Mouse (Mus musculus): ENCODE measurements around the gene Tas2r134. TPM values are rescaled to one million over a fixed set of nuclear protein-coding genes. Genes with fewer than 3 reads are reported as not detected.

The Tas2r134 gene
- polyA plus RNA-seq, 1 experiment from 2014 or later: not detected

DNA sequence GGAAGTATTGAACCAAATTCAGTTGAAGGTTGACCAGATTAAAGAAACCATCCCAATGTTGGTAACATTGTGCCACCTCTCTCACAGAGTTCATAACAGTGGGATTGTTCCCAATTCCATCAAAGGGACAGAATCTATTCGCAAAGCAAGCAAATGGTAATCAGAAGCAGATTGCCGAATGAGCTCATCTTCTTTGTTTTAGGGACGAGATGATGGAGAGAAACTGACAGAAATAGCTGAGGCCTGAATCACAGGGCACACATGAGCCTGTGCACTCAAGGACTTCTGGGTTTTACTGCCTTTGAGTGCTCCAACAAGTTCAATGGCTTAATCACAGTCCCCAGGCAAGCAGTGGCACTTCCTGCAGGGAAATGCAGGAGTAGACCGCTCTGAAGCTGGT, 13.6 kb upstream of the Tas2r134 start:
- Histone ChIP-seq H3K4me1 (ENCODE audit: insufficient read depth, low read depth, low read length) (no peaks in the 10 kb centered on the region), H3K4me3 (ENCODE audit: low read depth, low read length) (no peak overlapping the region), H3K4me2 (replicated peaks; ENCODE audit: low read depth, low read length) (no peak overlapping the region), H3K9me3 (ENCODE audit: low read length) (no peaks in the 10 kb centered on the region), H3K27me3 (replicated peaks; ENCODE audit: insufficient read depth, low read length) (no peaks in the 10 kb centered on the region), H3K27ac (ENCODE audit: low read length) (no peak overlapping the region), H3K36me3 (ENCODE audit: insufficient read depth, low read length) (no peaks in the 10 kb centered on the region), H3K9ac (replicated peaks; ENCODE audit: low read depth) (no peak overlapping the region)
- DNase-seq (ENCODE audit: low spot score): no peak
- no peak for ATAC-seq
- WGBS: 70% methylated on average over 4 of the region's 4 CpGs
- TF ChIP-seq CTCF (IDR thresholded peaks at IDR 0.05): no peak
- TF ChIP-seq EP300 (IDR thresholded peaks at IDR 0.05): no peak

DNA sequence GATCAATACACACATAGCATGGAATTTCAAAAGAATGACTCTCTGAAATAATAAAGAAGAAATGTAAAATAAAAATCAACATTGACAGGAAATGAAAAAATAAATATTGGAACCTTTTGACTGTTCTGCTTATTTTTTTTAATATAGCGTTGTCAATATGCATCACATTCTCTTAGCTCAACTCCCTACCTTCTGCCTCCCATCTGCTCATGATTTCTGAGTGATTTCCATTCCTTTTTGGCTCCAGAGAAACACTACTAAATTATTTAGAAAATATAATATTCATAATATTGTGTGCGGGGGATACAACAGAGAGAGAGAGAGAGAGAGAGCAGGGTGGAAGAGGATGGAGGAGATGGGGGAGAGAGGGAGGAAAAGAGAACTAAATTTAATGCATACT, 5.4 kb upstream of the Tas2r134 start:
- no peaks in the 10 kb centered on the region for H3K27me3 ChIP-seq (replicated peaks; ENCODE audit: insufficient read depth, low read length)

DNA sequence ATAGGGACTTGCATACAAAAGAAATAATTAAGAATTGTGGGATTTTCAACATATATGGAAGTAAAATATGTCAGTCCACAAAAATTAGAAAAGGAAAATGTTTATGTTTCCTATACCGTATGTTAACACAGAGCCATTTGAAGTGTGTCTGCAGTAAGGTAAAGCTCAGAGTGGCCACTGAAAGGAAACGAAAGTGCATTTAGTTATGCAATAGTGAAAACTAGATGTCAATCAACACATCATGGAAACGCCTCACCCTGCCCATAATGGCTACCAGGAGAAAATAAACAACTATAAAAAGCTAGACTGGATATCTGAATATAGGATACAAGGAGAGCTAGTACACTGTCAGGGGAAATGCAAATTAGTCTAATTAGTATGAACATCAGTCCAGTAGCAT, 1.3 kb upstream of the Tas2r134 start:
- WGBS: 55% methylated on average over 3 of the region's 3 CpGs
- H3K4me2 ChIP-seq (replicated peaks; ENCODE audit: low read depth, low read length): no peak overlapping the region
- TF ChIP-seq CTCF (IDR thresholded peaks at IDR 0.05) (no peak), EP300 (IDR thresholded peaks at IDR 0.05) (no peak)
- H3K4me3 ChIP-seq (ENCODE audit: low read depth, low read length): no peak overlapping the region
- no peak overlapping the region for H3K27ac ChIP-seq (ENCODE audit: low read length)
- H3K9me3 ChIP-seq (ENCODE audit: low read length): no peaks in the 10 kb centered on the region
- ATAC-seq (no peak), DNase-seq (ENCODE audit: low spot score) (no peak)
- H3K9ac ChIP-seq (replicated peaks; ENCODE audit: low read depth): no peak overlapping the region
- no peaks in the 10 kb centered on the region for H3K4me1 ChIP-seq (ENCODE audit: insufficient read depth, low read depth, low read length)
- no peaks in the 10 kb centered on the region for H3K36me3 ChIP-seq (ENCODE audit: insufficient read depth, low read length)
- H3K27me3 ChIP-seq (replicated peaks; ENCODE audit: insufficient read depth, low read length): no peaks in the 10 kb centered on the region

More for the DNA sequence above, 5.4 kb upstream of the Tas2r134 start:
- WGBS: 87% methylated on average over 2 of the region's 2 CpGs
- H3K9ac ChIP-seq (replicated peaks; ENCODE audit: low read depth): no peak overlapping the region
- no peaks in the 10 kb centered on the region for H3K4me1 ChIP-seq (ENCODE audit: insufficient read depth, low read depth, low read length)
- H3K27ac ChIP-seq (ENCODE audit: low read length): no peak overlapping the region
- H3K36me3 ChIP-seq (ENCODE audit: insufficient read depth, low read length): no peaks in the 10 kb centered on the region
- H3K4me2 ChIP-seq (replicated peaks; ENCODE audit: low read depth, low read length): no peak overlapping the region
- no peak for TF ChIP-seq EP300 (IDR thresholded peaks at IDR 0.05)
- TF ChIP-seq CTCF (IDR thresholded peaks at IDR 0.05): no peak
- no peak overlapping the region for H3K4me3 ChIP-seq (ENCODE audit: low read depth, low read length)
- H3K9me3 ChIP-seq (ENCODE audit: low read length): no peaks in the 10 kb centered on the region
- DNase-seq (ENCODE audit: low spot score) (no peak), ATAC-seq (no peak)

DNA sequence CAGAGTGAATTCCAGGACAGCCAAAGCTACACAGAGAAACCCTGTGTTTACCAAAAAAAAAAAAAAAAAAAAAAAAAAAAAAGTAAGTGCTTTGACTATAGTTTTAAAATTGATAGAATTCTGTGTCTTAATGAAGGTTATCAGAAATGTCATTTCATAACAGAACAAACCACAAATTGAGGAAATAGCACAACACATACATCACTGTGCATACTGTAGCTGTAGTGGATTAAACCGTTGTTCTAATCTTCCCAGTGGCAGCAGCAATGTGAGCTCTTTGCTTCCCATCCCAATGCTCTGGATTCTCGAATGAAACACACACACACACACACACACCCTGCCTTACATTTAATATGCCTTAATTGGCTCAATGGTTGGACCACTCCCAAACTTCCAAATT, 4.1 kb downstream of the Tas2r134 start:
- Histone ChIP-seq H3K36me3 (ENCODE audit: insufficient read depth, low read length) (no peaks in the 10 kb centered on the region), H3K9me3 (ENCODE audit: low read length) (no peaks in the 10 kb centered on the region), H3K4me2 (replicated peaks; ENCODE audit: low read depth, low read length) (no peak overlapping the region), H3K4me3 (ENCODE audit: low read depth, low read length) (no peak overlapping the region), H3K4me1 (ENCODE audit: insufficient read depth, low read depth, low read length) (no peaks in the 10 kb centered on the region), H3K27ac (ENCODE audit: low read length) (no peak overlapping the region), H3K27me3 (replicated peaks; ENCODE audit: insufficient read depth, low read length) (no peaks in the 10 kb centered on the region), H3K9ac (replicated peaks; ENCODE audit: low read depth) (no peak overlapping the region)
- 75% methylated on average over 2 of the region's 2 CpGs for WGBS
- no peak for TF ChIP-seq EP300 (IDR thresholded peaks at IDR 0.05)
- no peak for TF ChIP-seq CTCF (IDR thresholded peaks at IDR 0.05)
- ATAC-seq (no peak), DNase-seq (ENCODE audit: low spot score) (no peak)

DNA sequence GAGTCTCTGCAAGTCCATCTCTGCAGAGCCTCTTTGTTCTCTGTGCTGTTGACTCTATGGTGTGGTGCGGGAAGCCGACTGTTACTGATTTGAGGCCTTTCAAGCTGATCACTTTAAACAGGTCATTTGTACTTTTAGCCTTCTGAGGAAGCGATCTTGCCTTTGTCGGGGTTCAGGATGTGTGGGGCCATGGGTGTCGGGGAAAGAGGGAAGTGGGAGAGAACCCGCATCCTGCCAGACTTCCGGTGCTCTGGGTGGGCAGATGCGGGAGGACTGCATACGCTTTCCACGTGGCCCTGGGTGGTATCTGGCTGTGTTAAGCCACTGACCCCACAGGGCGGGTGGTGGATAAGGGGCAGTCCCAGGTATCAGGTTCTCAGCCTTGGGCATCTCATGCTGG, 10.4 kb downstream of the Tas2r134 start:
- 81% methylated on average over 11 of the region's 11 CpGs for WGBS
- H3K4me1 ChIP-seq (ENCODE audit: insufficient read depth, low read depth, low read length): no peaks in the 10 kb centered on the region
- no peak overlapping the region for H3K9ac ChIP-seq (replicated peaks; ENCODE audit: low read depth)
- no peaks in the 10 kb centered on the region for H3K27me3 ChIP-seq (replicated peaks; ENCODE audit: insufficient read depth, low read length)
- H3K27ac ChIP-seq (ENCODE audit: low read length): no peak overlapping the region
- TF ChIP-seq CTCF (IDR thresholded peaks at IDR 0.05): no peak
- TF ChIP-seq EP300 (IDR thresholded peaks at IDR 0.05): no peak
- no peak overlapping the region for H3K4me2 ChIP-seq (replicated peaks; ENCODE audit: low read depth, low read length)
- H3K4me3 ChIP-seq (ENCODE audit: low read depth, low read length): no peak overlapping the region
- H3K36me3 ChIP-seq (ENCODE audit: insufficient read depth, low read length): no peaks in the 10 kb centered on the region
- H3K9me3 ChIP-seq (ENCODE audit: low read length): no peaks in the 10 kb centered on the region
- ATAC-seq (no peak), DNase-seq (ENCODE audit: low spot score) (no peak)

DNA sequence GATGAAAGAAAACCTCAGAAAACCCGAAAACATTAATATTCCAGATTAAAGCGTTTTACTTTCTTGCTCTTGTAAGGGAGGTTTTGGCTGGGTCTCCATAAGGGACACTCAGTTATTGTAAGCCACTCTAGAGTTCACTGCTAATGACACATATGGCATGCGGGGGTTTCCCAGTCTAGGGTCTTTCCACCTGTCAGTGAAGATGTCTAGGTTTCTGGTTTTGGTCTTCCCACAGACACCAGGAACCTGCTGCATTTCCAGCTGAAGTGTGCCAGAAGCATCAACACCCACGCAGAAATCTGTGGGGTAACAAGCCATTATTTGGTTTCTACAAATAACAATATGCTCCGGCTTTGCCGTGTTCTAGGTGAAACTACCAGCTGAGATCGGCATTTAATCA, 14.3 kb downstream of the Tas2r134 start:
- no peak for TF ChIP-seq CTCF (IDR thresholded peaks at IDR 0.05)
- TF ChIP-seq EP300 (IDR thresholded peaks at IDR 0.05): no peak
- H3K4me1 ChIP-seq (ENCODE audit: insufficient read depth, low read depth, low read length): no peaks in the 10 kb centered on the region
- no peaks in the 10 kb centered on the region for H3K27me3 ChIP-seq (replicated peaks; ENCODE audit: insufficient read depth, low read length)
- DNase-seq (ENCODE audit: low spot score) (no peak), ATAC-seq (no peak)
- no peaks in the 10 kb centered on the region for H3K9me3 ChIP-seq (ENCODE audit: low read length)
- no peak overlapping the region for H3K9ac ChIP-seq (replicated peaks; ENCODE audit: low read depth)
- no peaks in the 10 kb centered on the region for H3K36me3 ChIP-seq (ENCODE audit: insufficient read depth, low read length)
- no peak overlapping the region for H3K4me3 ChIP-seq (ENCODE audit: low read depth, low read length)
- H3K4me2 ChIP-seq (replicated peaks; ENCODE audit: low read depth, low read length): no peak overlapping the region
- WGBS: 92% methylated on average over 7 of the region's 7 CpGs
- no peak overlapping the region for H3K27ac ChIP-seq (ENCODE audit: low read length)
